Mouse (Mus musculus) heart, embryonic 14.5 days (tissue): ENCODE measurements around the gene Nipal4. TPM values are rescaled to one million over a fixed set of nuclear protein-coding genes. Genes with fewer than 3 reads are reported as not detected.
"Not testable (repeated sequence)": the region's sequence is repeated elsewhere in the genome, so short reads cannot be mapped to it uniquely, and the experiment has no call there.

ENCODE experiments used
- ATAC-seq: fragments of 200-750 bp; cut with Nextera tagmentation; 2 replicates; pipeline ENCODE4 v1.8.0; 2017; ENCODE audit warnings: low read depth, moderate TSS enrichment; ENCODE audit not compliant: insufficient number of reproducible peaks, insufficient read depth, low FRiP score
- H3K27ac ChIP-seq, 2 experiments: fragments of 200-500 bp in 1 of 2; fragments of 300-500 bp in 1 of 2; sonication (generic) in 1 of 2; replicated peaks in 1 of 2; 2 replicates each; pipeline ENCODE4 v1.5.1; 2012 to 2014; ENCODE audit warnings: low read depth in 2 of 2, low read length in 2 of 2, control low read depth in 1 of 2, mild to moderate bottlenecking in 1 of 2, mixed read lengths in 1 of 2; ENCODE audit not compliant: control insufficient read depth in 1 of 2, insufficient read depth in 1 of 2
- H3K27me3 ChIP-seq: fragments of 300-500 bp; sonication (generic); 2 replicates; pipeline ENCODE4 v1.6.1; 2014; ENCODE audit warnings: mild to moderate bottlenecking, low read length, control low read depth; ENCODE audit not compliant: control insufficient read depth, insufficient read depth
- H3K36me3 ChIP-seq: fragments of 300-500 bp; sonication (generic); 2 replicates; pipeline ENCODE4 v1.6.1; 2014; ENCODE audit warnings: mild to moderate bottlenecking, control low read depth, low read length, mixed read lengths; ENCODE audit not compliant: control insufficient read depth, insufficient read depth
- H3K4me1 ChIP-seq, 2 experiments: fragments of 200-500 bp in 1 of 2; fragments of 300-500 bp in 1 of 2; sonication (generic) in 1 of 2; 2 replicates each; pipeline ENCODE4 v1.6.1; 2012 to 2014; ENCODE audit warnings: low read length in 2 of 2, control low read depth in 1 of 2, mixed read lengths in 1 of 2; ENCODE audit not compliant: control insufficient read depth in 2 of 2, insufficient read depth in 2 of 2
- H3K4me2 ChIP-seq: fragments of 300-500 bp; sonication (generic); 2 replicates; pipeline ENCODE4 v1.6.1; 2014; ENCODE audit warnings: mild to moderate bottlenecking, low read length
- H3K4me3 ChIP-seq, 2 experiments: fragments of 200-500 bp in 1 of 2; fragments of 300-500 bp in 1 of 2; sonication (generic) in 1 of 2; 2 replicates each; pipeline ENCODE4 v1.5.1; 2012 to 2014; ENCODE audit warnings: low read length in 2 of 2, mild to moderate bottlenecking in 2 of 2, control low read depth in 1 of 2, low read depth in 1 of 2, moderate library complexity in 1 of 2; ENCODE audit not compliant: control insufficient read depth in 1 of 2, insufficient read depth in 1 of 2
- H3K9ac ChIP-seq: fragments of 300-500 bp; sonication (generic); 2 replicates; pipeline ENCODE4 v1.6.1; 2014; ENCODE audit warnings: mild to moderate bottlenecking, low read length
- H3K9me3 ChIP-seq: fragments of 300-500 bp; sonication (generic); 2 replicates; pipeline ENCODE4 v1.6.1; 2016; ENCODE audit warnings: low read length, control low read depth; ENCODE audit not compliant: control insufficient read depth
- WGBS: fragments of 180-500 bp; shearing (Covaris S2); extraction: QIAGEN DNeasy Blood & Tissue Kit; methylation state at CpG from one replicate; pipeline ENCODE4 v1.1.7; 2014; 5-methylcytosine and 5-hydroxymethylcytosine counted together
- polyA plus RNA-seq: library from polyadenylated mRNA; unstranded; fragments of >200 nt; fragmentation: Nextera tagmentation; extraction: Ambion mirVana; gene quantifications from 2 replicates; pipeline ENCODE4 v1.2.1, GENCODE M21; 2014

Nipal4 gene
- polyA plus RNA-seq, 1 experiment from 2014 or later, result 9.5 TPM

DNA sequence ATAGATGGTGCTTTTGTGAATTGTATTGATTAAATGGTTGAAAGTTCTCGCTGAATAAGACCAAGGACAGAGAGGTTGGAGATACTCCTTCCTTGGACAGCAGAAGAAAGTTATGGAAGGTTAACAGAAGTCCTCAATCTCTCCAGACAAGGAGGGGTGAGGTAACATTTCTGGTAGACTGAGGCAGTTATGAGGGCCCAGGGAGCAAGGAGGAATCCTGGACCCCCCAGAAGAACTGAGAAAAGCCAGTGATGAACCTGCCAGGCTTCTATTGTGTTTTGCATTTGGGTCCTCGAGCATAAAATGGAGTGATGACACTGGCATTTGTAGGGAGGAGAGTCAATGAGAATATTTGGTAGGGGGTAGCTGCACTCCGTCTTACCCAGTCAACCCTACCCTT lies 18.6 kb upstream of the Nipal4 start:
- no peaks in the 10 kb centered on the region for H3K27me3 ChIP-seq
- H3K36me3 ChIP-seq, result no peaks in the 10 kb centered on the region
- no peak; the same call in 1 of the 2 replicates for ATAC-seq
- H3K4me3 ChIP-seq, result no peak overlapping the region
- H3K9ac ChIP-seq, result no peak overlapping the region
- peak overlapping the region; percentile 21 to 53; a peak in 3 of 4 replicates for H3K27ac ChIP-seq
- no peaks in the 10 kb centered on the region for H3K9me3 ChIP-seq
- WGBS, result 65% methylated on average over 3 of the region's 3 CpGs
- peaks cover 3 to 4% of the 10 kb centered on the region in 2 experiments; a peak in 2 of 4 replicates for H3K4me1 ChIP-seq
- H3K4me2 ChIP-seq, result no peak overlapping the region

DNA sequence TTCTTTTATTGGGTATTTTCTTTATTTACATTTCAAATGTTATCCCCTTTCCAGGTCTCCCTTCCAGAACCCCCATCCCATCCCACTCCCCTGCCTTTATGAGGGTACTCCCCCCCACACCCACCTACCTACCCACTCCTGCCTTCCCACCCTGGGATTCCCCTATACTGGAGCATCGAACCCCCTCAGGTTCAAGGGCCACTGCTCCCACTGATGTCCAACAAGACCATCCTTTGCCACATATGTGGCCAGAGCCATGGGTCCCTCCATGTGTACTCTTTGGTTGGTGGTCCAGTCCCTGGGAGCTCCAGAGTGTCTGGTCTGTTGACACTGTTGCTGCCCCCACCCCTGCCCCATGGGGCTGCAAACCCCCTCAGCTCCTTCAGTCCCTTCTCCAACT lies 15.7 kb upstream of the Nipal4 start:
- H3K9ac ChIP-seq, H3K4me2 ChIP-seq, H3K36me3 ChIP-seq, H3K9me3 ChIP-seq, H3K27me3 ChIP-seq, H3K4me1 ChIP-seq, ATAC-seq, H3K4me3 ChIP-seq, H3K27ac ChIP-seq: not testable (repeated sequence)
- 78% methylated on average over 1 of the region's 1 CpGs for WGBS

DNA sequence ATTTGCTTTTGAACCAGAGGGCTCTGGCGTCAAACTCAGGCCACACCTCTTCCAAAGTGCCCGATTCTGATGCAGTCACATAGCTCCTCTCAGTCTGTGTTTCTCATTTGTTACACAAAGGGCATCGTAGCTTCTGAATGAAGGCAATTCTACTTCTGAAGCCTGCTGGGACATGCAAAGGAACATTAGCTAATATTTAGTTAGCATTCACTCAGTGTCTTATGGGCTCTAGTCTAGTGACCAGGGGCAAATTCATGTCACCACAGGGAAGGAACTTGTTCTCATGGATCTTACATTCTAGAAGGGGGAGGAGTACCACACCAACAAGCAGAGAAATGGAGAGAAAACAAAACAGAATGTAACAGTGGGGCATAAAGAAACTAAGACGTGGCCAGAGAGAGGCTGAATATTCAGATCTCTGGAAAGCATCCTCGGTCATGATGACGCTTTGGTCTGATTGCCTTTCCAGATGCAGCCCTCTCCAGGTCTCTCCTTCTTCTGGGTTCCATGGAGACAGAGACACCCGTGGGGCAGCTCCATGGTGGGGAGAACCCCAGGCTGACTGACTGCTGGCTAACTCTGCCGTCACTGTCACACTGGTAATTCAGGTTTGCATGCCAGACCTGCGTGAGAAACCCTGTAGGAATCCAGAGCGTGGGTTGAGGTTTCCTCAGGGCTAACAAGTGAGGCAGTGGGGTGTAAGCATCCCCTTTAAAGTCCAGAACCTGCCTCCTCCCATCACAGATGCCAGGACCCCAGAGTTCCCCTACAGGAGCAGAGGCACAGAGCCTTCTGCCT lies 11.1 kb upstream of the Nipal4 start:
- H3K36me3 ChIP-seq, result no peaks in the 10 kb centered on the region
- H3K4me3 ChIP-seq, result no peak overlapping the region
- H3K4me1 ChIP-seq, result peaks cover 0 to 11% of the 10 kb centered on the region in 2 experiments; a peak in 2 of 4 replicates
- 77% methylated on average over 10 of the region's 10 CpGs for WGBS
- H3K4me2 ChIP-seq, result no peak overlapping the region
- H3K9ac ChIP-seq, result no peak overlapping the region
- H3K9me3 ChIP-seq, result no peaks in the 10 kb centered on the region
- no peak for ATAC-seq
- no peak overlapping the region for H3K27ac ChIP-seq
- H3K27me3 ChIP-seq, result no peaks in the 10 kb centered on the region

DNA sequence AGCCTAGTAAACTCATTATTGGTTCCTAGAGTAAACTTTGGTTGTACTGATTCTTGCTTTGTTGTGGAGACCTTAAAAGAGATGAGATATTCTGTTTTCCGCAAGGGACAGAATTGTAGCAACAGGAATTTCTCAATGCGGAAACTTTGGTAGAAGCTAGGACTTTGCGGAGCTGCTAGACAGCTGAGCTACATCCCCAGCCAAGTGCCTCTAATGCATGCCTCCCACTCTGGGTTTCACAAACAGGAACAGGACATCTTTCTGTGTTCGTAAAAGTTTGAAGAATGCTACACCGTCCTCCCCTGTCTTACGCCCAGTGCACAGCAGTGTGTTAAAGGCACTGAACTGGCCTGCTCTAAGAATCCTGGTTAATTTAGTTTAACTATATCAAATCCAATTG lies 9.8 kb upstream of the Nipal4 start:
- H3K4me3 ChIP-seq, result no peak overlapping the region
- H3K27ac ChIP-seq, result 0 out of 4 replicates have a peak overlapping the region, but pooled peaks of 1 of the 2 experiments have one; percentile 25
- no peaks in the 10 kb centered on the region for H3K36me3 ChIP-seq
- no peak for ATAC-seq
- WGBS, result 73% methylated on average over 6 of the region's 6 CpGs
- H3K27me3 ChIP-seq, result no peaks in the 10 kb centered on the region
- no peak overlapping the region for H3K9ac ChIP-seq
- no peaks in the 10 kb centered on the region for H3K9me3 ChIP-seq
- H3K4me2 ChIP-seq, result no peak overlapping the region
- H3K4me1 ChIP-seq, result peaks cover 0 to 11% of the 10 kb centered on the region in 2 experiments; a peak in 2 of 4 replicates

GRCm38 (mm10) chr11:46172128-46172527 lies 5.8 kb upstream of the Nipal4 start:
- Histone ChIP-seq H3K36me3 (no peaks in the 10 kb centered on the region), H3K4me1 (peaks cover 4 to 11% of the 10 kb centered on the region in 2 experiments; a peak in 2 of 4 replicates), H3K27me3 (no peaks in the 10 kb centered on the region), H3K4me2 (no peak overlapping the region), H3K27ac (no peak overlapping the region), H3K9me3 (no peaks in the 10 kb centered on the region), H3K4me3 (no peak overlapping the region), H3K9ac (no peak overlapping the region)
- WGBS, result 91% methylated on average over 9 of the region's 9 CpGs
- no peak for ATAC-seq

GRCm38 (mm10) chr11:46169908-46170307 lies 3.6 kb upstream of the Nipal4 start:
- no peak overlapping the region for H3K9ac ChIP-seq
- no peak overlapping the region for H3K4me3 ChIP-seq
- no peaks in the 10 kb centered on the region for H3K9me3 ChIP-seq
- peaks cover 0 to 4% of the 10 kb centered on the region in 2 experiments; a peak in 1 of 4 replicates for H3K4me1 ChIP-seq
- no peaks in the 10 kb centered on the region for H3K36me3 ChIP-seq
- no peak overlapping the region for H3K4me2 ChIP-seq
- WGBS, result 60% methylated on average over 3 of the region's 3 CpGs
- no peak for ATAC-seq
- no peaks in the 10 kb centered on the region for H3K27me3 ChIP-seq
- H3K27ac ChIP-seq, result 0 out of 4 replicates have a peak overlapping the region, but pooled peaks of 1 of the 2 experiments have one; percentile 31

DNA sequence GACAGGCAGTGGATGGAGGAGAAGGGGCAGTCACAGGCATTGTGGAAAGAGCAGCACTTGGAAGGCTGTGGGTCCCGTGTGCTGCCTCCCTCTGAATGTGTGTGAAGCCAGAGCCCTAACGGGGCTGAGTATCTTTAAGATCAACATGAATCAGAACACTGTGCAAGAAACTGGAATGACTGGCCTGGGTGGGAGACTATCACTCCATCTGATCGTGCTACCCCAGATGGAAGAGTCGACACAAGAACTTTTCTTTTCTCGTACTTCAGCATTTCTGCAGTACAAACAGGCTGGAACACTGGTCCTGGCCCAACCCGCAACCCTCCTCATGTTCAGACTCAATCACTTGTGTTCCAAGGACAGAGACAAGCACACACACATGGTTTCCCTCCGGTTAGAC lies 2.2 kb upstream of the Nipal4 start:
- no peak overlapping the region for H3K27ac ChIP-seq
- H3K9ac ChIP-seq, result no peak overlapping the region
- H3K9me3 ChIP-seq, result no peaks in the 10 kb centered on the region
- no peak overlapping the region for H3K4me3 ChIP-seq
- WGBS, result 85% methylated on average over 7 of the region's 7 CpGs
- H3K4me2 ChIP-seq, result no peak overlapping the region
- no peak for ATAC-seq
- no peaks in the 10 kb centered on the region for H3K27me3 ChIP-seq
- H3K4me1 ChIP-seq, result peaks cover 0 to 4% of the 10 kb centered on the region in 2 experiments; a peak in 1 of 4 replicates
- no peaks in the 10 kb centered on the region for H3K36me3 ChIP-seq
